Mouse (Mus musculus): ENCODE results near the gene Adcy4. TPM values are rescaled to one million over a fixed set of nuclear protein-coding genes. Genes with fewer than 3 reads are reported as not detected.

Adcy4 gene
- polyA plus RNA-seq, 1 experiment from 2014 or later: 20.8 TPM

DNA sequence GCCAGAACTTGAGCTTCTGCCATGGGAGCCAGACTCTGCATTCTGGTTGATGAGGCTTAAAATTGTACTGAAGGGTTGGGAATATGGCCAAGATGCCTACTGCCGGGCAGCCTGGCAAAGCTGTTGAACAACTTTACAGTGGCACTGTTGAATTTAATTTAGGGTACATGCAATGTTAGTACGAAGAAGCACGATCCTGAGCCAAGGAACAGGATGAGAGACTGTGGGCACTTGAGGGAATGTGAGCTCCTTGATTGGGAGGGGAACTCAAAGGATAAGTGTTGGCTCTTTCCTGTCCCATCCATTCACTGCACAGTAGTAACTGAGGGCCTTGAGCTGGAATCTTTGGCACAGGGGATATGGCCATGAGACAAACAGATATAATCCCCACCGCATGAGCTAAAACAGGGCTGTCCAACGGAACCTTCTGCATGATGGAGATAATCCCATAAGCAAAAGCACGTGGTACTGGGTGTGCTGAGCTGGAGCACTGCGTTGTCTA is 53.3 kb downstream of the Adcy4 start:
- Histone ChIP-seq H3K4me1 (replicated peaks; ENCODE audit: control insufficient read depth, insufficient read depth, low read length) (0 out of 2 replicates have a peak, but pooled peaks cover 2% of the 10 kb centered on the region), H3K9ac (ENCODE audit: low read length) (no peak overlapping the region), H3K36me3 (ENCODE audit: control insufficient read depth, insufficient read depth, low read length) (no peaks in the 10 kb centered on the region), H3K9me3 (ENCODE audit: control insufficient read depth, low read length) (no peaks in the 10 kb centered on the region), H3K27ac (ENCODE audit: low read length) (no peak overlapping the region), H3K4me2 (ENCODE audit: low read depth, low read length) (no peak overlapping the region), H3K27me3 (ENCODE audit: control insufficient read depth, insufficient read depth, low read depth, low read length) (no peaks in the 10 kb centered on the region), H3K4me3 (ENCODE audit: low read length) (no peak overlapping the region)
- no peak for ATAC-seq (ENCODE audit: low read depth)
- 80% methylated on average over 7 of the region's 7 CpGs for WGBS

DNA sequence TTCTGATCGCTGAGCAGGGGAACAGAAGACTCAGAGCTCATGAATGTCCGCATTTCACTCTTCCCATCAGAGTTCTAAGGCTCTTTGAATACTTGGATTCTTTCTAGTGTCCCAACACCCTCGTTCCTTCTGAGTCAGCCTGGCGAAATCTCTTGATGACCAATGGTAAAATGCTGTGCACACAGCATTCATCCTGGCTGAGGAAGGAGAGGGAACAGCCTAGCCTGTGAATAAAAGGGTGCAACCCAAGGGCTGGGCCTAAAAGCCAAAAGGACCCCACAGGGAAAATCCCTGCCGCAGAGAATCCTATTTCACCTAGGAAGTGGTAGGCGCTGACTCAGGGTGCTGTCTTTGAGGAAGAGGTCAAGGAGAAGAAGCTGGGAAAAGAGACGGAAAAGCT is 53.8 kb downstream of the Adcy4 start:
- Histone ChIP-seq H3K4me2 (ENCODE audit: low read depth, low read length) (no peak overlapping the region), H3K4me1 (replicated peaks; ENCODE audit: control insufficient read depth, insufficient read depth, low read length) (0 out of 2 replicates have a peak, but pooled peaks cover 2% of the 10 kb centered on the region)

GRCm38 (mm10) chr14:55727889-55728685 is 55.8 kb downstream of the Adcy4 start:
- Histone ChIP-seq H3K9ac (ENCODE audit: low read length) (no peak overlapping the region), H3K36me3 (ENCODE audit: control insufficient read depth, insufficient read depth, low read length) (no peaks in the 10 kb centered on the region), H3K4me2 (ENCODE audit: low read depth, low read length) (no peak overlapping the region), H3K27ac (ENCODE audit: low read length) (no peak overlapping the region), H3K4me1 (replicated peaks; ENCODE audit: control insufficient read depth, insufficient read depth, low read length) (peaks cover 5% of the 10 kb centered on the region; the same call in 1 of the 2 replicates), H3K4me3 (ENCODE audit: low read length) (no peak overlapping the region), H3K27me3 (ENCODE audit: control insufficient read depth, insufficient read depth, low read depth, low read length) (no peaks in the 10 kb centered on the region), H3K9me3 (ENCODE audit: control insufficient read depth, low read length) (no peaks in the 10 kb centered on the region)
- ATAC-seq (ENCODE audit: low read depth): peak; percentile 34
- WGBS: 41% methylated on average over 8 of the region's 8 CpGs

More for the DNA sequence above, 53.8 kb downstream of the Adcy4 start:
- no peak overlapping the region for H3K4me3 ChIP-seq (ENCODE audit: low read length)
- 67% methylated on average over 7 of the region's 7 CpGs for WGBS
- no peak overlapping the region for H3K9ac ChIP-seq (ENCODE audit: low read length)
- H3K9me3 ChIP-seq (ENCODE audit: control insufficient read depth, low read length): no peaks in the 10 kb centered on the region
- no peaks in the 10 kb centered on the region for H3K27me3 ChIP-seq (ENCODE audit: control insufficient read depth, insufficient read depth, low read depth, low read length)
- H3K36me3 ChIP-seq (ENCODE audit: control insufficient read depth, insufficient read depth, low read length): no peaks in the 10 kb centered on the region
- ATAC-seq (ENCODE audit: low read depth): no peak
- no peak overlapping the region for H3K27ac ChIP-seq (ENCODE audit: low read length)

GRCm38 (mm10) chr14:55726261-55726660 is 57.6 kb downstream of the Adcy4 start:
- peaks cover 7% of the 10 kb centered on the region for H3K4me1 ChIP-seq (replicated peaks; ENCODE audit: control insufficient read depth, insufficient read depth, low read length)
- no peak overlapping the region for H3K4me2 ChIP-seq (ENCODE audit: low read depth, low read length)
- no peaks in the 10 kb centered on the region for H3K9me3 ChIP-seq (ENCODE audit: control insufficient read depth, low read length)
- H3K36me3 ChIP-seq (ENCODE audit: control insufficient read depth, insufficient read depth, low read length): no peaks in the 10 kb centered on the region
- H3K9ac ChIP-seq (ENCODE audit: low read length): no peak overlapping the region
- H3K27ac ChIP-seq (ENCODE audit: low read length): no peak overlapping the region
- ATAC-seq (ENCODE audit: low read depth): no peak
- no peaks in the 10 kb centered on the region for H3K27me3 ChIP-seq (ENCODE audit: control insufficient read depth, insufficient read depth, low read depth, low read length)
- H3K4me3 ChIP-seq (ENCODE audit: low read length): no peak overlapping the region

- 43% methylated on average over 8 of the region's 8 CpGs for WGBS
- Histone ChIP-seq H3K4me2 (ENCODE audit: low read depth, low read length) (no peak overlapping the region), H3K9ac (ENCODE audit: low read length) (no peak overlapping the region; the same call in 1 of the 2 replicates), H3K27me3 (ENCODE audit: control insufficient read depth, insufficient read depth, low read depth, low read length) (no peaks in the 10 kb centered on the region), H3K27ac (ENCODE audit: low read length) (no peak overlapping the region), H3K4me3 (ENCODE audit: low read length) (no peak overlapping the region), H3K36me3 (ENCODE audit: control insufficient read depth, insufficient read depth, low read length) (0 out of 2 replicates have a peak, but pooled peaks cover 4% of the 10 kb centered on the region), H3K9me3 (ENCODE audit: control insufficient read depth, low read length) (no peaks in the 10 kb centered on the region), H3K4me1 (replicated peaks; ENCODE audit: control insufficient read depth, insufficient read depth, low read length) (peaks cover 8% of the 10 kb centered on the region)
- ATAC-seq (ENCODE audit: low read depth): no peak
Observed at GRCm38 (mm10) chr14:55724411-55724871, 59.5 kb downstream of the Adcy4 start.

- H3K4me3 ChIP-seq (ENCODE audit: low read length): no peak overlapping the region
- no peaks in the 10 kb centered on the region for H3K27me3 ChIP-seq (ENCODE audit: control insufficient read depth, insufficient read depth, low read depth, low read length)
- no peak overlapping the region for H3K27ac ChIP-seq (ENCODE audit: low read length)
- H3K4me2 ChIP-seq (ENCODE audit: low read depth, low read length): no peak overlapping the region
- H3K9ac ChIP-seq (ENCODE audit: low read length): no peak overlapping the region
- no peak for ATAC-seq (ENCODE audit: low read depth)
- H3K4me1 ChIP-seq (replicated peaks; ENCODE audit: control insufficient read depth, insufficient read depth, low read length): peaks cover 6% of the 10 kb centered on the region
- WGBS: 93% methylated on average over 7 of the region's 7 CpGs
- peaks cover 7% of the 10 kb centered on the region for H3K36me3 ChIP-seq (ENCODE audit: control insufficient read depth, insufficient read depth, low read length)
- no peaks in the 10 kb centered on the region for H3K9me3 ChIP-seq (ENCODE audit: control insufficient read depth, low read length)
Observed at GRCm38 (mm10) chr14:55723433-55723832, 60.5 kb downstream of the Adcy4 start.

DNA sequence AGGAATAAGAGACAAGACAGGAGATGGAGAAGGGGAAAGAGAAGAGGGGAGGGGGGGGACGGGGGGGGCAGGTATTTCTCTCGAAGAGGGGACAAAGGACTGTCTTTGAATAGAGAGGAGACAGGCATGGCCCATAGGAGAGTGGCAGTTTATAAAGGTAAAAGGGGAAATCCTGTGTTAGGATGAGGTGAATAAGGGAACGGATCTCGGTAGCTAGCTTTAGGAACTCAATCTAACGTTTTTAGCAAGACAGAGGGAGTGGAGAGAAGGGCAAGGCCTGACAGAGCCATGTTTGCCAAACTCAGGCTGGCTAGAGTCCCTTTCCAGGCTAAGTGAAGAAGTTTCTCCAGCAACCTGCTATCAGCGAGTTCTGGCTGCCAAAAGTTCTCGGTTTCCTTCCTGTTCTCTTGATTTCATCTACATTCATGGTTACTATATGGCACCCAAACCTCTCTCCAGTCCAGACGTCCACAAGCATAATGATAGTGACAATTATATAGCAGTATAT is 61.4 kb downstream of the Adcy4 start:
- Histone ChIP-seq H3K36me3 (ENCODE audit: control insufficient read depth, insufficient read depth, low read length) (peaks cover 12% of the 10 kb centered on the region), H3K9ac (ENCODE audit: low read length) (peak overlapping the region; percentile 90), H3K27me3 (ENCODE audit: control insufficient read depth, insufficient read depth, low read depth, low read length) (no peaks in the 10 kb centered on the region)

DNA sequence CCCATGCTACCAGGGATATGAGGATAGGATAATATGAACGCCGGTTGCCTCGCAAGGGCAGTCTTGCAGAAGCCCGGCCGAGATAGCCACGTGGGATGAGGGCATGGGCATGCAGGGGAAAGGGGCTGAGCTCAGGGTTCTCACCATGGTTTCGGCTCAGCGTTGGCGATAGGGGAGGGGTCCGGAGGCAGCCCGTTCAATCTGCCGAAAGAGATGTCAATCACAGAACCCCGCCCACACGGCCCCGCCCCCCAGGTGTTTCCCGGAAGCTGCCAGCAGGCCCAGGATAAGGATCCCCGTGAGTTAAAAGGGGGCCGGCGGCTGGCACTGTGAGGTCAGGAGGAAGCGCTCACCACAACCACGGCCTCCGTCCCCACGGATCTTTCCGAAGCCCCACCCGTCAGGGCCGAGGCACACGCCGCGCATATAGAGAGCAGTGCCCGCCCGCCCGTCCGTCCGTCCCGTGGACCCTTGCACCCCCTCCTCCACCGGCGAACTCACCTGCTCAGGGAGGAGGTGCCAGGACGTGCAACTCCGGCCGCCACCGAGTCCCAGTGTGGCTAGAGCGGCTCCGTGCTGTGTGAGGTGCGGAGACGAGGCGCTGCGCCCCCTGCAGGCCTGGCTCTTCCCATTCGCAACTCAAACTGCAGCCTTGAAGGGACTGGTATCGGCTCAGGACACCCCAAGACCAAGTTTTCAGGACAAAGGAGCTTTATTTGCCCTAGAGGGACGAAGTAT is 62.0 kb downstream of the Adcy4 start, which contains the start of gene Rabggta:
TSS of gene Rabggta (minus strand) at position 564 of the 738 bp plus-strand sequence.
- ATAC-seq (ENCODE audit: low read depth): peak; percentile 97

More for the DNA sequence above, 61.4 kb downstream of the Adcy4 start:
- peak overlapping the region; percentile 88; the same call in 1 of the 2 replicates for H3K27ac ChIP-seq (ENCODE audit: low read length)
- peaks cover 6% of the 10 kb centered on the region for H3K4me1 ChIP-seq (replicated peaks; ENCODE audit: control insufficient read depth, insufficient read depth, low read length)
- 0 out of 2 replicates have a peak, but pooled peaks have one; percentile 1 for ATAC-seq (ENCODE audit: low read depth)
- no peaks in the 10 kb centered on the region for H3K9me3 ChIP-seq (ENCODE audit: control insufficient read depth, low read length)
- H3K4me3 ChIP-seq (ENCODE audit: low read length): peak overlapping the region; percentile 88
- H3K4me2 ChIP-seq (ENCODE audit: low read depth, low read length): peak overlapping the region; percentile 73
- 35% methylated on average over 8 of the region's 8 CpGs for WGBS

More for the DNA sequence above, 62.0 kb downstream of the Adcy4 start, which contains the start of gene Rabggta:
- under 1% methylated on average over 48 of the region's 50 CpGs for WGBS
- peak within 1 kb of the TSS; percentile 73 for H3K4me2 ChIP-seq (ENCODE audit: low read depth, low read length)
- peaks cover 12% of the 10 kb centered on the region for H3K36me3 ChIP-seq (ENCODE audit: control insufficient read depth, insufficient read depth, low read length)
- peaks cover 6% of the 10 kb centered on the region for H3K4me1 ChIP-seq (replicated peaks; ENCODE audit: control insufficient read depth, insufficient read depth, low read length)
- H3K9ac ChIP-seq (ENCODE audit: low read length): peak within 1 kb of the TSS; percentile 90
- peak within 1 kb of the TSS; percentile 88 for H3K4me3 ChIP-seq (ENCODE audit: low read length)
- H3K9me3 ChIP-seq (ENCODE audit: control insufficient read depth, low read length): no peaks in the 10 kb centered on the region
- H3K27me3 ChIP-seq (ENCODE audit: control insufficient read depth, insufficient read depth, low read depth, low read length): no peaks in the 10 kb centered on the region
- H3K27ac ChIP-seq (ENCODE audit: low read length): peak within 1 kb of the TSS; percentile 88
